Mouse (Mus musculus): ENCODE measurements around the gene Medag.

Medag gene

GRCm38 (mm10) chr5:149427277-149428060 lies 15.9 kb downstream of the Medag start:
- in situ Hi-C loops (cut with MboI; ENCODE audit: low sequenced_read_pairs), result no loop called here

- in situ Hi-C loops (cut with MboI; ENCODE audit: low sequenced_read_pairs), result no loop called here
These were observed 16.8 kb downstream of the Medag start for GRCm38 (mm10) chr5:149428347-149428746.

- in situ Hi-C loops (cut with MboI; ENCODE audit: low sequenced_read_pairs), result no loop called here
These were observed 17.3 kb downstream of the Medag start for GRCm38 (mm10) chr5:149428810-149429255.

GRCm38 (mm10) chr5:149429541-149429940 lies 18.0 kb downstream of the Medag start:
- in situ Hi-C loops (cut with MboI; ENCODE audit: low sequenced_read_pairs), result no loop called here

- in situ Hi-C loops (cut with MboI; ENCODE audit: low sequenced_read_pairs), result no loop called here
These were observed 19.4 kb downstream of the Medag start for GRCm38 (mm10) chr5:149430943-149431342.

- in situ Hi-C loops (cut with MboI; ENCODE audit: low sequenced_read_pairs), result no loop called here
These were observed 22.1 kb downstream of the Medag start for GRCm38 (mm10) chr5:149433618-149434017.

- in situ Hi-C loops (cut with MboI; ENCODE audit: low sequenced_read_pairs), result no loop called here
These were observed 22.7 kb downstream of the Medag start for GRCm38 (mm10) chr5:149434141-149434690.

GRCm38 (mm10) chr5:149436541-149436940 lies 25.0 kb downstream of the Medag start:
- in situ Hi-C loops (cut with MboI; ENCODE audit: low sequenced_read_pairs), result no loop called here

- in situ Hi-C loops (cut with MboI; ENCODE audit: low sequenced_read_pairs), result no loop called here
These were observed 25.6 kb downstream of the Medag start for GRCm38 (mm10) chr5:149437150-149437549.

GRCm38 (mm10) chr5:149439531-149440179 lies 28.1 kb downstream of the Medag start, which contains the start of gene Tex26:
Gene Tex26, plus strand, starts transcription at chr5:149439660.
- in situ Hi-C loops (cut with MboI; ENCODE audit: low sequenced_read_pairs), result no loop called here

GRCm38 (mm10) chr5:149440180-149440573 lies 28.6 kb downstream of the Medag start:
- in situ Hi-C loops (cut with MboI; ENCODE audit: low sequenced_read_pairs), result no loop called here

- in situ Hi-C loops (cut with MboI; ENCODE audit: low sequenced_read_pairs), result no loop called here
These were observed 30.2 kb downstream of the Medag start for GRCm38 (mm10) chr5:149441646-149442276.

- in situ Hi-C loops (cut with MboI; ENCODE audit: low sequenced_read_pairs), result no loop called here
These were observed 30.7 kb downstream of the Medag start for GRCm38 (mm10) chr5:149442277-149442660.

GRCm38 (mm10) chr5:149444451-149444850 lies 32.9 kb downstream of the Medag start:
- in situ Hi-C loops (cut with MboI; ENCODE audit: low sequenced_read_pairs), result no loop called here

- in situ Hi-C loops (cut with MboI; ENCODE audit: low sequenced_read_pairs), result no loop called here
These were observed 34.9 kb downstream of the Medag start for GRCm38 (mm10) chr5:149446495-149446894.

GRCm38 (mm10) chr5:149447733-149448132 lies 36.2 kb downstream of the Medag start:
- in situ Hi-C loops (cut with MboI; ENCODE audit: low sequenced_read_pairs), result no loop called here

- in situ Hi-C loops (cut with MboI; ENCODE audit: low sequenced_read_pairs), result no loop called here
These were observed 37.9 kb downstream of the Medag start for GRCm38 (mm10) chr5:149449406-149449805.

- in situ Hi-C loops (cut with MboI; ENCODE audit: low sequenced_read_pairs), result no loop called here
These were observed 39.7 kb downstream of the Medag start for GRCm38 (mm10) chr5:149451209-149451681.

- in situ Hi-C loops (cut with MboI; ENCODE audit: low sequenced_read_pairs), result no loop called here
These were observed 42.7 kb downstream of the Medag start for GRCm38 (mm10) chr5:149454281-149454680.

GRCm38 (mm10) chr5:149456544-149456943 lies 45.0 kb downstream of the Medag start:
- in situ Hi-C loops (cut with MboI; ENCODE audit: low sequenced_read_pairs), result no loop called here

GRCm38 (mm10) chr5:149462071-149462470 lies 50.5 kb downstream of the Medag start:
- in situ Hi-C loops (cut with MboI; ENCODE audit: low sequenced_read_pairs), result no loop called here

Data from CH12F3 (cell line).